Mouse (Mus musculus) left cerebral cortex, postnatal 10 days (tissue): Measurements from ENCODE around the gene Sfn. TPM values are rescaled to one million over a fixed set of nuclear protein-coding genes. Genes with fewer than 3 reads are reported as not detected.
"Not testable (repeated sequence)": the region's sequence is repeated elsewhere in the genome, so short reads cannot be mapped to it uniquely, and the experiment has no call there.

Source experiments
- DNase-seq, 2 experiments: peaks; one replicate each; pipeline ENCODE4 v3.0.0; 2021 to 2022; ENCODE audit warnings: low spot score in 2 of 2, mixed read lengths in 1 of 2; ENCODE audit errors: extremely low spot score in 1 of 2
- intact Hi-C: fragments of 180-260 bp; cut with DNase I; formaldehyde crosslinking; loops from one replicate; pipeline ENCODE4 v1.15.1; 2025
- total RNA-seq, 2 experiments: library from RNA; stranded (reverse); gene quantifications; 2 replicates each; pipeline ENCODE4 v1.2.3; 2021

The Sfn gene
- total RNA-seq, result 1 to 10 TPM; 1.4 to 1.7 TPM

DNA sequence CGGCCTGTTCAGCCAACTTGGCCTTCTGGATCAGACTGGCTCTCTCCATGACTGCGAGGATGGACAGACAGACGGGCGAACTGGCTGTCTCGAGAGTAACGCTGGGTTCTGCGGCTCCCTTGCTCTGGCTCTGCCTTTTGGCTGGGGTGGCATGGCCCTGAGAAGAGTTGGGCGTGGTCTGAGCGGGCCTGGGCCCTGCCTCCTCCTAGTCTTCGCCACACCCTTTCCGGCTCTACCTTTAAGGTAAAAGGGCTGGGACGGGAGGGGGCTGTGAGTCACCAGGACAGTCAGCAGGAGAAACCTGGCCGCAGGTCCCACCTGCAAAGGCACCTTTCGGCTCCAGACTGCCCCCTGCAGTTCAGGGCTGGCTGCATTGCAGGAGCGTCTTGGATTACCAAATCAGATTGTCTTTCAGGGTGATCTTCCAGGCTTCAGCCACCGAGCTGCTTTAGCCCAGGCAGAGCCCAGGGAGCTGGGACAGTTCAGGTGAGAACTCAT lies at the start of gene Sfn:
TSS of gene Sfn (minus strand) at position 448 of the 498 bp plus-strand sequence.
- no peak for DNase-seq
- intact Hi-C loops, result no loop called here

DNA sequence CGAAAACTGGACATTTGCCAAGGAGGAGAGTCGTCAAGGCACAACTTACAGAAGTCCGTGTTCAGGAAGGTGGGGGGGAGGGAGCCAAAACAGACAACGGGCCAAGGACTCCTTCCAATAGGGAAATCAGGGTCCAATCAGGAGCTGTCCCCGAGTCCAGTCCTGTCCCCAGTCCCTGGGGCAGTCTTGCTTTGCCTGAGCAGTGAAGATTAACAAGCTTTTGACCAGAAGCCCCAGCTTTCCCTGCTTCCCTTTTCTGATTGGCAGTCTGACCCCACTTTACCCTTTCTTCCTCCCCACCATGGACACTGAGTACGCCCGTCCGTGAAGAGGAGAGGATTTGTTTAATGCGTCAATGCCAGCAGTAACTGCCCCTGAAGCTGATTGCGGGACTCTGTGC lies 49.5 kb upstream of the Sfn start:
- intact Hi-C loops, result no loop called here

DNA sequence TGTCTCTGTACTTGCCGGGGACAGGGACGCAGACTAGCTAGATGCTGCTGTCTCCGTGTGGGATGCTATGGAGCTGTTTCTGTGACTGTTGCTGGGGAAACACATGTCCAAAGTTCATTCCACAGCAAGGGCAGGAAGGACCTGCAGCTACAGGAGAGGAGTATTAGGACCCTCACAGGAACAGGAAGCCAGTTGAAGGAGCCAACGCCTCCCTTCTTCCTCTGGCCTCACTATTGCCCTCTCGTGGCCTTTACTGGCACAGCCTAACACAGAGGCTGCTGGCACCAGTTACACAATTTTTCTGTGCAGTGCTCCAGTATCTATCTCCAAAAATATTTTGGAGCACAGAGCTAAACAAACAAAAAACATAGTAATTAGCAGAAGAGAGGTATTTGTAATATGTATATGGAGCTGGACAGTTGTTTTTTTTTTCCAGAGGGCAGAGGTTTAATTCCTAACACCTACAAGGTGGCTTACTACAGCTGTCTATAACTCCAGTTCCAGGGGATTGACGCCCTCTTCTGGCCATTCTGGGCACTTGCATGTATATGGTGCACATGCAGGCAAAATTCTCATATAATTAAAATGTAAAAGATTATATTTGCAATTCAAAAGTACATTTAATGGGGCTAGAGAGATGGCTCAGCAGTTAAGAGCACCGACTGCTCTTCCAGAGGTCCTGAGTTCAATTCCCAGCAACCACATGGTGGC lies 48.2 kb upstream of the Sfn start, which contains the start of gene Zdhhc18:
TSS of gene Zdhhc18 (minus strand) at position 166 of the 711 bp plus-strand sequence.
- intact Hi-C loops, result loop anchor here (5.0 kb wide), 1 partner anchor 58 kb away; no protein-coding TSS in a partner anchor
- peak; percentile 70 to 86 for DNase-seq

More for the DNA sequence above, 49.5 kb upstream of the Sfn start:
- DNase-seq, result no peak

DNA sequence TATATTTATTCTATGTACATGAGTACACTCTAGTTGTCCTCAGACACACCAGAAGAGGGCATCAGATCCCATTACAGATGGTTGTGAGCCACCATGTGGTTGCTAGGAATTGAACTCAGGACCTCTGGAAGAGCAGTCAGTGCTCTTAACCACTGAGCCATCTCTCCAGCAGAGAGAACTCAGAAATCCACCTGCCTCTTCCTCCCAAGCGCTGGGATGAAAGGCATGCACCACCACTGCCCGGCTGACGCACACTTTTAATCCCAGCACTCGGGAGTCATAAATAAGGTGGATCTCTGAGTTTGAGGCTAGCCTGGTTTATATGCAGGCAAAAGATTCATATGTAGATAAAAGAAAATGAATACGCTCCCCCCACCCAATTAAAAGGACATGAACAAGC lies 47.5 kb upstream of the Sfn start:
- DNase-seq, result not testable (repeated sequence)

DNA sequence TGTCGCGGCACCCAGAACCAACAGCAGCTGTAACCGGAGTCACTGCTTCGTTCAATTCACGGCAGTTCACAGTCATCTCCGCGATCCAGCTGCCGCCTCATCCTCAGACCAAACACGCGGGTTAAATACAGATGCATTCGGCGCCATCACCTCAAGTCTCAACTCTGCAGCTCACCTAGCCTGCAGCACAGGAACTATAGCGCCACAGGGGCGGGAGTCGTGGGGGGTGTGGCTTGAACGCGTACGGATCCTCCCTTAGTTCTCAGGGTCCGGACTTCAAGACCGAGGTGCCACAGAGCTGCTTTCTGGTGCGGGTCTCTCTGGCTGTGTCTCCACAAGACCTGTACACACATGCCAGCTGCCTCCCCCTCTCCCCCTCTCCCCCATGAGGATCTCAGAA lies 43.7 kb upstream of the Sfn start:
- no peak for DNase-seq
- intact Hi-C loops, result loop anchor here (5.0 kb wide), 1 partner anchor 53 kb away; no protein-coding TSS in a partner anchor

More for the DNA sequence above, 47.5 kb upstream of the Sfn start:
- intact Hi-C loops, result loop anchor here (5.0 kb wide), 1 partner anchor 57 kb away; no protein-coding TSS in a partner anchor

DNA sequence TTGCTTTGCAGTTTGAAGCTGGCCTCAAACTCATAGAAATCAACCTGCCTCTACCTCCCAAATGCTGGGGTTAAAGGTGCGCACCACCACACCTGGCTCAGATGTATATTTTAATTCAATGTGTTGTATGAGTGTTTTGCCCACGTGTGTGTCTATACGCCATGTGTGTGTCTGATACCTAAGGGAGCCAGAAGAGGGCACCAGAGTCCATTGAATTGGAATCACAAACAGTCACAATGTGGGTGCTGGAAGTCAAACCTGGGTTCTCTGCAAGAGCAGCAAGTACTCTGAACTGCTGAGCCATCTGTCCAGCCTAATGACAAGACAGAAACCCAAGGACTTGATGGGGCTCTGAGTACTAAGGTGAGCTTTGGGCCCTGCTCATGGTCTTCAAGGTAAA lies 43.2 kb upstream of the Sfn start:
- intact Hi-C loops, result loop anchor here (5.0 kb wide), 1 partner anchor 53 kb away; no protein-coding TSS in a partner anchor

DNA sequence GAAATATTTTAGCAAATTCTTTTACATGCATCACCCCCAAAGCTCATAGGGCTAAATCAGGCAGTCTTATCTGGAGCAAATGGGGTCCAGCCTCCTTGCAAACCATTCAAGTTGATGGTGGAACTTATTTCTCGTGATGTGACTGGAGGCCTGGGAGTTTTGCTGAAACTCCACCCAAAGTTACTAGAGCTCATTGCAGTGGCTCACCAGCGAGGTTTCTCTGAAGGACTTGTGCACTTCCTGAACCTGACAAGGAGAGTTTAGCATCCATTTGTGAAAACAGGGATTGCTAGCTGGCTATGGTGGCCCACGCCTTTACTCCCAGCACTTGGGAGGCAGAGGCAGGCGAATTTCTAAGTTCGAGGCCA lies 32.1 kb upstream of the Sfn start:
- no peak for DNase-seq
- intact Hi-C loops, result no loop called here

More for the DNA sequence above, 43.2 kb upstream of the Sfn start:
- DNase-seq, result no peak

DNA sequence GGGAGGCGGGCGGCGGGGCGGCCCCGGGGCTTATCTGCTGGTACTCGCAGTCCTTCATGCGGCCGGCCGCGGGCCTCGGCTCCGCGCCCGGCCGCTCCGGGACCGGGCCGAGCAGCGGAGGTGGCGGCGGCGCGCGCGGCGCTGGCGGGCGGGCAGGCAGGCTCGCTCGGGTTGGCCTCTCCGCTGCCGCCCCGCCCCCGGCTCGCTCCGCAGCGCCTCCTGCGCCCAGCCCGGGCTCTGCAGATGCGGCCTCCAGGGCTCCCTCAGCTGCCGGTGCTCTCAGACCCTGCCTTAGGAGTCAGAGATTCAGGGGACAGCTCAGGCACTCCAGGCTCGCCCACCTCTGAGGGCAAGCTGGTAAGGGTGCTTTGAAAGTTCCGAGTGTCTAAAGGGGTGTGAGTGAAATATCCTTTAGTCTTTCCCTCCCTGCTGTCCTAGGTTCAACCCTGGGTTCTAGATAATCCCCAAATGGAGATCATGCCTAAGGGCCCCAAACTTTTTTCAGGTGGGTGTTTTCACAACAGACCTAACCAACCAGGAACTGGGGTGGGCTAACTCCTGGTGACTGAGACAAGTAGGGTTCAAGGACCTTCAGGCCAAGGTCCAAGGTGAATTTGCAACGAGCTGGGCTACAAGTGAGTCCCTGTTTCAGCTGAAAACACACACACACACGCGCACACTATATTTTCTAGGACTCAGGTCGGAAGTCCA lies 31.5 kb upstream of the Sfn start:
- peak; percentile 66 to 90 for DNase-seq
- intact Hi-C loops, result no loop called here

DNA sequence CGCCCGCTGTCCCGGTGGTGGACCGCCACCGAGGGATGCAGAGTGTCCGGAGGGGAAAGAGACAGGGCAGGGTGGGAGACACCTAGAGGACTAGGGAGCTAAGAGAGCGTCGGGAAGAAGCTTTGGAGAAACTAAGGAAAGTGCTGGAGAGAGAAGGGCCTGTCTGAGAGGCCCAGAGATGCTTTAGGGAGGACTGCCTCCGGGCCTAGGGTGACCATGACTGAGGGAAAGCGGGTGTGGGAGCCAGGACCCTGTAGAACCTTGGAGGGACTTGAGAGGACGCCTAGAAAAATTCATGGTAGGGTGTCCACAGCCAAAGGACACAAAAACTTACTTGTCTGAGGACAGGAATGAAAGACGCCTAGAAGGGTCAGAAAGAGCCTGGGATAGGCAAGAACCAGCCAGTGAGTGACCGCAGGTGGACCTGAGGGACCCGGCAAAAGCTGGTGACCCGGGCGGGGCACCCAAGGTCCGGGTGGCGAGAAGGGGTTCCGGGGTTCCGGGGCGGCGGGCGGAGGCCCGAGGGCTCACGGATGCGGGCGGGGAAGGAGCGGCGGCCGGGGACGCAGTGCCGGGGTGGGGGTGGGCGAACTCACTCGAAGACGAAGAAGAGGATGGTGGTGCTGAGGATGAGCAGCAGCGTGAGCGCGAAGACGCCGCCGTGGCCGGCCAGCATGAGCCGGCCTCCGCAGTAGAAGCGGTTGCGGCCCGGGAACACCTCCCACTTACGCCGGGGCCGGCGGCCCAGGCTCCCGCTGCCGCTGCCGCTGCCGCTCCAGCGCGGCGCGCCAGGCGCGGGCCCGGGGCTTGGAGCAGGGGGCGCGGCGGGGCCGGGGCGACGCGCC lies 30.7 kb upstream of the Sfn start:
- intact Hi-C loops, result no loop called here
- DNase-seq, result peak in 1 of 2 experiments; percentile 52

DNA sequence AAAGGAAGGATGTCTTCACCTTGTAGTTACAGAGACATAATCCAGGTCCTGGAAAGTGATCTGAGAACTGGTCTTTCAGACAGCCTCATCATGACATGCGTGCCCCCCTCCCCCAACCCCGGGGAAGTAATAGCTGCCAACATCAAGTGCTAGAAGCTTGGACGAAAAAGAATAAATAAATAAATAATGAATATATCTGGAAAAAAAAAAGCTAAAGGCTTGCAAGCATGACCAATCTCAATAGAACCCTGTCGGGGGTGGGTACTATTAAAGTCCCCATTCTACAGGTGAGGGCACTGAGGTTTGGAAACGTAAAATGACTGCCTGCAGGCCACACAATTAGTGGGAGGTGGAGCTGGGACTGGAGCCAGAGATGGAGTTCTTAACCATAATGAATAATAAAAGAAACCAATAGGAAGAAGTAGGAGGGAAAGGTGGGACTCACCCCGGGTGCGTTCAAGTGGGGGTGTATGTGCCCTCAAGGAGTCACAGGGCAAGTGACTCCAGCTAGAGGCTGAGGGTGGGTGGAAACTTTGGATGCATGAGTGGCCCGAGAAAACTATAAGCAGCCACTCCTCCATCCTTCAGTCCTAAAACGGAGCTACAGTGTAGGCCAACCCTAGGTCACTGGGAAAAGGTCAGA lies 29.9 kb upstream of the Sfn start:
- DNase-seq, result no peak
- intact Hi-C loops, result no loop called here

DNA sequence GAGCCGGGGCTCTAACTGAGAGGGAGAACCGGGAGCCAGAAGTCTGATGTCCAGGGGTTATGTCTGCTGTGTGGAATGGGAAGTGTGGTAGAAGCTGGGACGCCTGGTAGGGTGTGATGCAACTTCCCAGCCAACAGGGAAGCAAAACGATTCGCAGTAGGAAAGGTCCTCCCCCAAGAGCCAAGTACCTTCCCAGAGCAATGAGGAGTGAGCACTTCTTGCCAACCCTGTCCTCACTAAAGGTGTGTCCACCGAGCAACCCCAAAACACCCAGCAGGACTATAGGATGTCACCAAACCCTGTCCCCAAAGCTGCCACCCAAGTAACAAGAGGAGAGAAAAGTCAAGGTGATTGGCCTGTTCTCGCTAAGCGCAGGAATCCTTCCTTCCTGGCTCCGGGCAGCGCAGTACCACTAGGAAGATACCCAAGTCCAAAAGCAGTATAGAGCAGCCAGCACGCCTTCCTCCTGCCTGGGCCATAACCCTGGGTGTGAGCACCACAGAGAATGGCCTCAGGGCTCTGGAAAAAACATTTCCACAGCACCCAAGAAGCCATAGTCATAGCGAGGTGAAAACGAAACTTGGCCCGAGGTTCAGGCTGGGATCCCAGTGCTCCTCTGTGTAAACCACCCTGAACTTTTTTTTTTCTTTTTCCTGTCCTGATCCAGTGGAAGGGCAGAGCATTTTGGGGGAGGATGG lies 29.3 kb upstream of the Sfn start:
- DNase-seq, result no peak
- intact Hi-C loops, result no loop called here

DNA sequence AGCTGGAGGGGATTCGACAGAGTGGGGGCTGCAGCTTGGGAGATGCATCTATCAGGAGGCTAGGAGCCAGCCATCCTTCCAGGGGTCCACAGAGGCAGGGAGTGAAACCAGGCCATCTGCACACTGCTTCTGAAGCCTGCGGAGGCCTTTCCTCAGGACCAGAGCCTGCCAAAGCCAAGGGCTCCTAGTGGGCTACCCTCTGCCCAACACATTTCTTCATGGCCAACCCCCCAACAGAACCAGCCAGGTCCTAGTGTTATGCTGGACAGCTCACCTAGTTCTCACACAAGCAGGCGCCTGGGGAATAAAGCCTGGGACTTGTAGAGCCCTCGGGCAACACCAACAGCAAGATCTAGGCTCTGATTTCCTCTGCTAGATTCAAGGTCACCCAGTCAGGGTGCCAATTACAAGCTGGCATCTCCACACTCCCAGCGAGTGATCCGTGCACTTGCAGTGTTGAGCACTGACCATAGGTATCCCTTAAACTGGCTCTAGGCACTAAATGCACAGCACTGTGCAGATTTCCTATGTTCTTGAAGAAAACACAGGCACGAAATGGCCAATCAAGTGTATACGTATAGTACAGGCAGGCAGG lies 28.5 kb upstream of the Sfn start:
- intact Hi-C loops, result no loop called here

DNA sequence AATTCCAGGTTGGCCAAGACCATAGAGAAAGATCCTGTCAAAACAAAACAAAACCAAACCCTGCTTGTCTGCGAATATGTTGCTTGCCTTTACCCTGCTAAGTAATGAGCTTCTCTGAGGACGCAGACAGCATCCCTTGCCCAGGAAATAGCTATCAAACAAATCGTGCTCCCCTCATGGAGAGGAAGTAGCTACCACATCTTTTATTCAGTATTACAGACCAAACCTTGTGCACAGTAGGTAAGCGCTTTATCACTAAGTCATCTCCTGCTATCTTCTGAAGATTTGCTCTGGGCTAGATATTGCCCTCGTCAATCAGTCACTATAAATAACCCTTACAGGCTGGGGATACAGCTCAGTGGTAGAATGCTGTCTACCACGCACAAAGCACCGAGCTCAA lies 27.2 kb upstream of the Sfn start:
- intact Hi-C loops, result no loop called here

More for the DNA sequence above, 28.5 kb upstream of the Sfn start:
- DNase-seq, result no peak

DNA sequence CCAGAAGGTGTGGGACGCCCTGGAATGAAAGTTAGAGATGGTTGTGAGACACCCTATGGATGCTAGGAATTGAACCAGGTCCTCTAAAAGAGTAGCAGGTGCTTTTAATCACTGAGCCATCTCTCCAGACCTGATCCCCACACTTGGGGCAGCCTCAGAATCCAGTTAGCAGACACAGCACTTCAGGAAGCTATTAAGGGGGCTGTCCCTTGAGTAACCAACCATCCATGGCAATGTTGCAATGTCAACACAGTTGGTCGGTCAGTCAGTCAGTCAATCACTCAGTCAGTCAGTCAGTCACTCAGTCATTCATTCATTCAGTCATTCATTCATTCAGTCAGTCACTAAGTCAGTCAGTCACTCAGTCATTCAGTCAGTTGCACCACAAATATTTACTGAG lies 26.5 kb upstream of the Sfn start:
- DNase-seq, result no peak
- intact Hi-C loops, result no loop called here

More for the DNA sequence above, 27.2 kb upstream of the Sfn start:
- DNase-seq, result no peak

DNA sequence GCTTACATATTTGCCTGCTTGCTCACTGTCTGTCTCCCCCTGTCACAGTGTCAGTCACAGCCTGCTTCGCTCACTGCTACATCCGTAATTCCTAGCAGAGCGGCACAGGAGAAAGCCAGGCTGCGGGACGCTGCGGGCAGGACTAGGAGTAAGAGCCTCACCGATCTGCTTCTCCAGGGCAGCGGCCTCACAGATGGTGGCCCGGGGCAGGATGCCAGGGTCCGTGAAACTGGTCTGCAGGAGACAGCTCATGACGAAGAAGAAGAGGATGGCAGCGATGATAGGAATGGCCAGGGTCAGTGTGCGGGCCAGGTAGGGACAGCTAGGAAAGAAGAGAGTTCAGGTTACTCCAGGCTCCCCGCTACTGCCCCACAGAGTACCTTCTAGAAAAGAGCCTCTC lies 25.1 kb upstream of the Sfn start:
- intact Hi-C loops, result no loop called here

DNA sequence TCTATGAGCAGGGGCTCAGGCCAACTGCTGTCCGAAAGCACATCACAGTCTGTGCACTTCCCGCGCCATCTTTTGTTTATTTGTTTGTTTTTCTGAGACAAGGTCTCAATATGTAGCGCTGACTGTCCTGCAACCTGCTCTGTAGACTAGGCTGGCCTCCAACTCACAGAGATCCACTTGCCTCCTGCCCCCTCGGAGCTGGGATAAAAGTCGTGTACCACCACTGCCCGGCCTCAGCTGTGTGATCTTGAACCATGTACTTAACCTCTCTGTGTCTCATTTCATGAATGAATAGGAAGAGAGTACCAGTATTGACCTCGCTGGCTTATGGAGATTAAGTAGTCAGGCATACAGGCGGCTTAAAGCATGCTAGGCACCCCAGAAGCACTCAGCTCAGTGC lies 24.7 kb upstream of the Sfn start:
- intact Hi-C loops, result no loop called here
- DNase-seq, result no peak

More for the DNA sequence above, 25.1 kb upstream of the Sfn start:
- no peak for DNase-seq

DNA sequence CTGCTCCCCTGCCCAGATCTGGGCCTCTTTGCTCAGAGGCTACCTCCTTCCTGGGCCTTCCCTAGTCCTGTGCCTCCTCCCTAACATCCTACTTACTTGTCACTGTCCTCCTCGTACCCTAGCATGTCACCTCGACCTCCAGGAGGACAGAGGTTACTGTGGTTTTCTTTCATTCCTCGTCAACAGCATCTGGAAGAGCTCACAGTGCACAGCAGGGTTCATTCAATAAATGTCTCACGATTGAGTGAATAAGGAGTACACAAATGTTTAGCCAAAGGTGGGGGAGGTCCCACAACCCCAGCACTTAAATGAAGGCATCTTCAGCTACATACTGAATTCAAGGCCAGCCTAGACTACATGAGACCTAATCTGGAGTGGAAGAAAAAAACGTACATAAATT lies 24.3 kb upstream of the Sfn start:
- intact Hi-C loops, result no loop called here
- DNase-seq, result no peak
